ENCODE assay signal across 30 mouse cellular contexts in the genomic region with DNA sequence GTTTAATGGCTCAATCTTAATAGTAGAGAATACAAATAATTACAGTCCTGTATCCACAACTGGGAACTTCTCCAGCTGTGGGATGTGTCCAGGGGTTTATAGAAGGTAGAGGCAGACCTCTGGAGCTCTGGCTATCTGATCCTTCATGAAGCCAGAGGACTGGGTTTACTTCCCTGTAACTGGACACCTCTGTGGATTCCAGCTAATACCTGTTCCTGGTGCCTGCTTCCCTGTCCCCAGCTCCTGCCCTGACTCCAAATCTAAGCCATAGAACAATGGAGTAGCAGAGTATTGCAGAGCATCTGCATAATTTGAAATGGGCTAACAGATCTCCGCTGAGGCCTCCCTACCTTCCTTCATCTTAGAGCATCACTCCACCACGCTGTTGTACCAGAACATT.
A peak's percentile ranks its signal among the peaks of the same experiment; 100 is the strongest.
DNase-seq lines count a peak whose midpoint lies in the region; ATAC-seq and TF ChIP-seq lines count a peak whose summit lies in the region.
"Had no signal": no experiment of that assay in that cellular context is flagged by ENCODE, and none has a peak within 500 bp of the region (broad histone marks: within the 10 kb centered on the region; RNA-seq: fewer than 3 reads in every experiment).

No protein-coding gene starts in this region.

- DNase-seq in heart, adult 11 months = peak; percentile 80
- DNase-seq in heart, postnatal 10 days = no peak
- DNase-seq in heart, adult 8-10 months (ENCODE audit: low spot score) = no peak
- no peak for DNase-seq in heart, postnatal 0 days (ENCODE audit: low spot score)
- DNase-seq in heart, adult 9 months (ENCODE audit: low spot score in 2 of 2) = no peak
- no peak for DNase-seq in limb, embryonic 14.5 days (ENCODE audit: low spot score)
- DNase-seq in lung, postnatal 25 days (ENCODE audit: low spot score) = no peak
- DNase-seq: adrenal gland, postnatal 10 days; adrenal gland, postnatal 36 days; B cell, adult 2 months; cerebellum, adult 11 months; cerebellum, adult 2 months; cerebellum, adult 9-11 months; cerebellum, postnatal 25 days; forebrain, postnatal 0 days; gastrocnemius, postnatal 10 days; gastrocnemius, postnatal 36 days; kidney, adult 18-20 months; kidney, adult 9 months had no signal

- intact Hi-C loops in heart, postnatal 10 days (cut with DNase I) = no loop called here

- no peaks in the 10 kb centered on the region for H3K36me3 ChIP-seq in heart, embryonic 14.5 days (ENCODE audit: control insufficient read depth, insufficient read depth, low read length)
- H3K36me3 ChIP-seq in heart, postnatal 0 days (replicated peaks; ENCODE audit: control insufficient read depth, insufficient read depth, low read length) = no peaks in the 10 kb centered on the region
- H3K36me3 ChIP-seq in limb, embryonic 14.5 days (ENCODE audit: control insufficient read depth, insufficient read depth, low read length) = no peaks in the 10 kb centered on the region
- H3K36me3 ChIP-seq: embryonic facial prominence, embryonic 12.5 days; embryonic facial prominence, embryonic 15.5 days; G1E; hindbrain, embryonic 10.5 days; hindbrain, embryonic 13.5 days had no signal

- no peak for TF ChIP-seq EP300 in heart, postnatal 0 days (IDR thresholded peaks at IDR 0.05; ENCODE audit: low read depth)

- H3K4me3 ChIP-seq in heart, embryonic 14.5 days (ENCODE audit: control insufficient read depth in 1 of 2, insufficient read depth in 1 of 2, low read depth in 1 of 2, low read length in 2 of 2) = no peak overlapping the region
- no peak overlapping the region for H3K4me3 ChIP-seq in heart, postnatal 0 days (ENCODE audit: low read depth, low read length)
- no peak overlapping the region for H3K4me3 ChIP-seq in limb, embryonic 14.5 days (replicated peaks; ENCODE audit: low read length)
- H3K4me3 ChIP-seq: embryonic facial prominence, embryonic 12.5 days; embryonic facial prominence, embryonic 15.5 days; hindbrain, embryonic 10.5 days; hindbrain, embryonic 13.5 days had no signal

- no peak for ATAC-seq in heart, embryonic 14.5 days (ENCODE audit: insufficient number of reproducible peaks, insufficient read depth, low FRiP score, low read depth)
- ATAC-seq in heart, postnatal 0 days (ENCODE audit: insufficient read depth, low read depth) = peak; percentile 14; the same call in 1 of the 2 replicates
- peak; percentile 34; the same call in 1 of the 2 replicates for ATAC-seq in limb, embryonic 14.5 days (ENCODE audit: low FRiP score, low read depth)
- ATAC-seq: forebrain, embryonic 14.5 days; forebrain, postnatal 0 days; hindbrain, embryonic 16.5 days; intestine, embryonic 16.5 days; Patski had no signal

- H3K4me1 ChIP-seq in heart, embryonic 14.5 days (ENCODE audit: control insufficient read depth in 2 of 2, insufficient read depth in 2 of 2, low read length in 2 of 2) = peaks cover 0 to 13% of the 10 kb centered on the region in 2 experiments; a peak in 2 of 4 replicates
- H3K4me1 ChIP-seq in heart, postnatal 0 days (ENCODE audit: control insufficient read depth, insufficient read depth) = peaks cover 24% of the 10 kb centered on the region
- no peaks in the 10 kb centered on the region for H3K4me1 ChIP-seq in limb, embryonic 14.5 days (ENCODE audit: control insufficient read depth, insufficient read depth, low read length)
- H3K4me1 ChIP-seq: embryonic facial prominence, embryonic 12.5 days; embryonic facial prominence, embryonic 15.5 days; hindbrain, embryonic 10.5 days had no signal

- 95% methylated on average over 2 of the region's 2 CpGs for WGBS in heart, embryonic 14.5 days
- WGBS in heart, postnatal 0 days = 100% methylated on average over 2 of the region's 2 CpGs
- WGBS in limb, embryonic 14.5 days = 89% methylated on average over 2 of the region's 2 CpGs

- H3K27me3 ChIP-seq in heart, embryonic 14.5 days (ENCODE audit: control insufficient read depth, insufficient read depth, low read length) = no peaks in the 10 kb centered on the region
- H3K27me3 ChIP-seq in heart, postnatal 0 days (ENCODE audit: control insufficient read depth, insufficient read depth, low read length) = no peaks in the 10 kb centered on the region
- no peaks in the 10 kb centered on the region for H3K27me3 ChIP-seq in limb, embryonic 14.5 days (ENCODE audit: control insufficient read depth, insufficient read depth, low read length)
- H3K27me3 ChIP-seq: CH12.LX; embryonic facial prominence, embryonic 12.5 days; embryonic facial prominence, embryonic 15.5 days; hindbrain, embryonic 13.5 days; Patski had no signal

- H3K27ac ChIP-seq in heart, embryonic 14.5 days (replicated peaks in 1 of 2; ENCODE audit: control insufficient read depth in 1 of 2, insufficient read depth in 1 of 2, low read depth in 2 of 2, low read length in 2 of 2) = peak overlapping the region in 1 of 2 experiments; percentile 11; a peak in 1 of 4 replicates
- peak overlapping the region; percentile 73 for H3K27ac ChIP-seq in heart, postnatal 0 days (ENCODE audit: low read depth)
- no peak overlapping the region for H3K27ac ChIP-seq in limb, embryonic 14.5 days (replicated peaks; ENCODE audit: low read depth, low read length)
- H3K27ac ChIP-seq: embryonic facial prominence, embryonic 12.5 days; embryonic facial prominence, embryonic 15.5 days; hindbrain, embryonic 10.5 days; hindbrain, embryonic 13.5 days had no signal

- H3K4me2 ChIP-seq in heart, embryonic 14.5 days (ENCODE audit: low read length) = no peak overlapping the region
- no peak overlapping the region for H3K4me2 ChIP-seq in heart, postnatal 0 days (ENCODE audit: low read depth, low read length)
- no peak overlapping the region for H3K4me2 ChIP-seq in limb, embryonic 14.5 days (replicated peaks; ENCODE audit: low read depth, low read length, severe bottlenecking)
- H3K4me2 ChIP-seq: embryonic facial prominence, embryonic 12.5 days; embryonic facial prominence, embryonic 15.5 days; hindbrain, embryonic 13.5 days had no signal

- no peaks in the 10 kb centered on the region for H3K9me3 ChIP-seq in heart, embryonic 14.5 days (ENCODE audit: control insufficient read depth, low read length)
- no peaks in the 10 kb centered on the region for H3K9me3 ChIP-seq in heart, postnatal 0 days (replicated peaks; ENCODE audit: control insufficient read depth, low read length)
- H3K9me3 ChIP-seq in limb, embryonic 14.5 days (ENCODE audit: control insufficient read depth, low read length) = no peaks in the 10 kb centered on the region
- H3K9me3 ChIP-seq: embryonic facial prominence, embryonic 12.5 days; embryonic facial prominence, embryonic 15.5 days; G1E; hindbrain, embryonic 10.5 days; hindbrain, embryonic 13.5 days had no signal

- peak overlapping the region; percentile 28; the same call in 1 of the 2 replicates for H3K9ac ChIP-seq in heart, embryonic 14.5 days (ENCODE audit: low read length)
- no peak overlapping the region for H3K9ac ChIP-seq in heart, postnatal 0 days (replicated peaks; ENCODE audit: low read depth, low read length)
- no peak overlapping the region for H3K9ac ChIP-seq in limb, embryonic 14.5 days (ENCODE audit: low read depth, low read length, severe bottlenecking)
- H3K9ac ChIP-seq: embryonic facial prominence, embryonic 12.5 days; embryonic facial prominence, embryonic 15.5 days; forebrain, postnatal 0 days; hindbrain, embryonic 13.5 days had no signal

- TF ChIP-seq CTCF in heart, postnatal 0 days (IDR thresholded peaks at IDR 0.05; ENCODE audit: low read depth) = no peak

- no peak for TF ChIP-seq POLR2A in limb, embryonic 14.5 days (IDR thresholded peaks at IDR 0.05; ENCODE audit: borderline replicate concordance, extremely low read depth, insufficient read depth, insufficient read length)
